Mouse (Mus musculus): Measurements from ENCODE around the gene Etv5. TPM values are rescaled to one million over a fixed set of nuclear protein-coding genes. Genes with fewer than 3 reads are reported as not detected.

Etv5 gene
- polyA plus RNA-seq (2012; ENCODE audit: insufficient read depth, insufficient read length, low replicate concordance, missing spikeins): not detected in 2 replicates

- WGBS: under 1% methylated on average over 63 of the region's 63 CpGs
- Histone ChIP-seq H3K4me3 (ENCODE audit: insufficient read depth, low read depth, low read length) (peak within 1 kb of the TSS; percentile 99), H3K4me1 (ENCODE audit: control insufficient read depth, insufficient read depth, low read length) (peaks cover 15% of the 10 kb centered on the region), H3K27ac (ENCODE audit: insufficient read depth, low read depth, low read length) (peak within 1 kb of the TSS; percentile 80)
- TF ChIP-seq POLR2A (IDR thresholded peaks at IDR 0.05; ENCODE audit: insufficient read depth, low read depth, low read length): peak; percentile 82
- no peak for TF ChIP-seq CTCF (IDR thresholded peaks at IDR 0.05; ENCODE audit: insufficient read depth, low read depth, low read length)
Observed at GRCm38 (mm10) chr16:22439499-22440177, at the start of gene Etv5. Etv5 (minus strand) TSS chr16:22439719.

GRCm38 (mm10) chr16:22483900-22484299 is 44.4 kb upstream of the Etv5 start:
- 67% methylated on average over 1 of the region's 1 CpGs for WGBS
- TF ChIP-seq POLR2A (IDR thresholded peaks at IDR 0.05; ENCODE audit: insufficient read depth, low read depth, low read length) (no peak), CTCF (IDR thresholded peaks at IDR 0.05; ENCODE audit: insufficient read depth, low read depth, low read length) (no peak)
- no peak overlapping the region for H3K4me3 ChIP-seq (ENCODE audit: insufficient read depth, low read depth, low read length)
- H3K4me1 ChIP-seq (ENCODE audit: control insufficient read depth, insufficient read depth, low read length): peaks cover 3% of the 10 kb centered on the region; the same call in 1 of the 2 replicates
- H3K27ac ChIP-seq (ENCODE audit: insufficient read depth, low read depth, low read length): no peak overlapping the region

GRCm38 (mm10) chr16:22479322-22479721 is 39.8 kb upstream of the Etv5 start:
- no peak for TF ChIP-seq CTCF (IDR thresholded peaks at IDR 0.05; ENCODE audit: insufficient read depth, low read depth, low read length)
- no peak for TF ChIP-seq POLR2A (IDR thresholded peaks at IDR 0.05; ENCODE audit: insufficient read depth, low read depth, low read length)
- Histone ChIP-seq H3K4me1 (ENCODE audit: control insufficient read depth, insufficient read depth, low read length) (peaks cover 3% of the 10 kb centered on the region; the same call in 1 of the 2 replicates), H3K4me3 (ENCODE audit: insufficient read depth, low read depth, low read length) (no peak overlapping the region), H3K27ac (ENCODE audit: insufficient read depth, low read depth, low read length) (no peak overlapping the region)
- 90% methylated on average over 8 of the region's 8 CpGs for WGBS

- no peak overlapping the region for H3K4me3 ChIP-seq (ENCODE audit: insufficient read depth, low read depth, low read length)
- TF ChIP-seq POLR2A (IDR thresholded peaks at IDR 0.05; ENCODE audit: insufficient read depth, low read depth, low read length): no peak
- TF ChIP-seq CTCF (IDR thresholded peaks at IDR 0.05; ENCODE audit: insufficient read depth, low read depth, low read length): no peak
- H3K4me1 ChIP-seq (ENCODE audit: control insufficient read depth, insufficient read depth, low read length): no peaks in the 10 kb centered on the region
Observed at GRCm38 (mm10) chr16:22471728-22472127, 32.2 kb upstream of the Etv5 start.

GRCm38 (mm10) chr16:22469385-22469784 is 29.9 kb upstream of the Etv5 start:
- H3K4me3 ChIP-seq (ENCODE audit: insufficient read depth, low read depth, low read length): no peak overlapping the region
- H3K4me1 ChIP-seq (ENCODE audit: control insufficient read depth, insufficient read depth, low read length): no peaks in the 10 kb centered on the region
- 83% methylated on average over 11 of the region's 11 CpGs for WGBS
- H3K27ac ChIP-seq (ENCODE audit: insufficient read depth, low read depth, low read length): no peak overlapping the region
- no peak for TF ChIP-seq CTCF (IDR thresholded peaks at IDR 0.05; ENCODE audit: insufficient read depth, low read depth, low read length)
- no peak for TF ChIP-seq POLR2A (IDR thresholded peaks at IDR 0.05; ENCODE audit: insufficient read depth, low read depth, low read length)

More at GRCm38 (mm10) chr16:22471728-22472127, 32.2 kb upstream of the Etv5 start:
- no peak overlapping the region for H3K27ac ChIP-seq (ENCODE audit: insufficient read depth, low read depth, low read length)
- 69% methylated on average over 2 of the region's 2 CpGs for WGBS

GRCm38 (mm10) chr16:22467111-22467510 is 27.6 kb upstream of the Etv5 start:
- no peak overlapping the region for H3K4me3 ChIP-seq (ENCODE audit: insufficient read depth, low read depth, low read length)
- TF ChIP-seq CTCF (IDR thresholded peaks at IDR 0.05; ENCODE audit: insufficient read depth, low read depth, low read length) (no peak), POLR2A (IDR thresholded peaks at IDR 0.05; ENCODE audit: insufficient read depth, low read depth, low read length) (no peak)
- H3K4me1 ChIP-seq (ENCODE audit: control insufficient read depth, insufficient read depth, low read length): no peaks in the 10 kb centered on the region
- H3K27ac ChIP-seq (ENCODE audit: insufficient read depth, low read depth, low read length): no peak overlapping the region
- WGBS: 96% methylated on average over 2 of the region's 2 CpGs

GRCm38 (mm10) chr16:22466381-22466780 is 26.9 kb upstream of the Etv5 start:
- no peak for TF ChIP-seq POLR2A (IDR thresholded peaks at IDR 0.05; ENCODE audit: insufficient read depth, low read depth, low read length)
- TF ChIP-seq CTCF (IDR thresholded peaks at IDR 0.05; ENCODE audit: insufficient read depth, low read depth, low read length): no peak
- WGBS: 81% methylated on average over 11 of the region's 11 CpGs
- Histone ChIP-seq H3K4me3 (ENCODE audit: insufficient read depth, low read depth, low read length) (no peak overlapping the region), H3K27ac (ENCODE audit: insufficient read depth, low read depth, low read length) (no peak overlapping the region), H3K4me1 (ENCODE audit: control insufficient read depth, insufficient read depth, low read length) (no peaks in the 10 kb centered on the region)

GRCm38 (mm10) chr16:22462220-22462619 is 22.7 kb upstream of the Etv5 start:
- Histone ChIP-seq H3K4me1 (ENCODE audit: control insufficient read depth, insufficient read depth, low read length) (no peaks in the 10 kb centered on the region), H3K27ac (ENCODE audit: insufficient read depth, low read depth, low read length) (no peak overlapping the region), H3K4me3 (ENCODE audit: insufficient read depth, low read depth, low read length) (no peak overlapping the region)
- TF ChIP-seq CTCF (IDR thresholded peaks at IDR 0.05; ENCODE audit: insufficient read depth, low read depth, low read length) (no peak), POLR2A (IDR thresholded peaks at IDR 0.05; ENCODE audit: insufficient read depth, low read depth, low read length) (no peak)
- 87% methylated on average over 3 of the region's 3 CpGs for WGBS

GRCm38 (mm10) chr16:22461728-22462127 is 22.2 kb upstream of the Etv5 start:
- no peak overlapping the region for H3K4me3 ChIP-seq (ENCODE audit: insufficient read depth, low read depth, low read length)
- TF ChIP-seq POLR2A (IDR thresholded peaks at IDR 0.05; ENCODE audit: insufficient read depth, low read depth, low read length) (no peak), CTCF (IDR thresholded peaks at IDR 0.05; ENCODE audit: insufficient read depth, low read depth, low read length) (no peak)
- H3K27ac ChIP-seq (ENCODE audit: insufficient read depth, low read depth, low read length): no peak overlapping the region
- no peaks in the 10 kb centered on the region for H3K4me1 ChIP-seq (ENCODE audit: control insufficient read depth, insufficient read depth, low read length)
- WGBS: 78% methylated on average over 6 of the region's 6 CpGs
